Mouse (Mus musculus) frontal cortex, adult 2 months (tissue): ENCODE measurements around the gene Npw. TPM values are rescaled to one million over a fixed set of nuclear protein-coding genes. Genes with fewer than 3 reads are reported as not detected.

ENCODE experiments used
- DNase-seq, 2 experiments: peaks; one replicate each; pipeline ENCODE4 v3.0.0; 2022; ENCODE audit warnings: low spot score in 1 of 2; ENCODE audit errors: extremely low spot score in 1 of 2
- polyA plus RNA-seq: library from polyadenylated mRNA; depleted of rRNA; stranded (reverse); fragments of >200 nt; gene quantifications from 2 replicates; pipeline ENCODE4 v1.2.3, GENCODE M21; 2012; rRNA removed

Npw gene
- polyA plus RNA-seq, 1 experiment, result not detected

- DNase-seq, result no peak
Measured at GRCm38 (mm10) chr17:24608370-24608769, 49.9 kb downstream of the Npw start.

Other genes with a start within 250 kb of the Npw start
- 269 and 276 TPM in 2 replicates for gene Rnps1, start 243.9 kb downstream of the Npw start, polyA plus RNA-seq
- gene Eci1, start 231.8 kb downstream of the Npw start, polyA plus RNA-seq, result 50.0 and 55.9 TPM in 2 replicates
- gene Dnase1l2, start 215.4 kb downstream of the Npw start, polyA plus RNA-seq, result 18.3 and 22.9 TPM in 2 replicates
- gene E4f1, start 188.1 kb downstream of the Npw start, polyA plus RNA-seq, result 86.1 and 86.4 TPM in 2 replicates
- gene Pgp, start 188.1 kb downstream of the Npw start, polyA plus RNA-seq, result 85.4 and 95.8 TPM in 2 replicates
- gene Bricd5, start 184.6 kb downstream of the Npw start, polyA plus RNA-seq, result 2.1 and 2.6 TPM in 2 replicates
- 37.9 and 45.7 TPM in 2 replicates for gene Mlst8, start 179.4 kb downstream of the Npw start, polyA plus RNA-seq
- gene Caskin1, start 169.9 kb downstream of the Npw start, polyA plus RNA-seq, result 116 and 124 TPM in 2 replicates
- 194 and 212 TPM in 2 replicates for gene Traf7, start 130.5 kb downstream of the Npw start, polyA plus RNA-seq
- 97.2 and 118 TPM in 2 replicates for gene Rab26, start 124.2 kb downstream of the Npw start, polyA plus RNA-seq
- gene Pkd1, start 108.6 kb downstream of the Npw start, polyA plus RNA-seq, result 85.1 and 85.3 TPM in 2 replicates
- 175 and 194 TPM in 2 replicates for gene Tsc2, start 25.8 kb downstream of the Npw start, polyA plus RNA-seq
- gene Nthl1, start 25.8 kb downstream of the Npw start, polyA plus RNA-seq, result 8.8 and 10.7 TPM in 2 replicates
- 80.5 and 83.9 TPM in 2 replicates for gene Slc9a3r2, start 8.1 kb downstream of the Npw start, polyA plus RNA-seq
- 53.8 and 59.4 TPM in 2 replicates for gene Zfp598, start 11.2 kb upstream of the Npw start, polyA plus RNA-seq
- gene Syngr3, start 31.5 kb upstream of the Npw start, polyA plus RNA-seq, result 170 and 183 TPM in 2 replicates
- gene Gfer, start 37.7 kb upstream of the Npw start, polyA plus RNA-seq, result 22.6 and 24.1 TPM in 2 replicates
- 5.9 and 6.7 TPM in 2 replicates for gene Noxo1, start 37.8 kb upstream of the Npw start, polyA plus RNA-seq
- 56.1 and 56.2 TPM in 2 replicates for gene Tbl3, start 49.2 kb upstream of the Npw start, polyA plus RNA-seq
- 0.11 and 0.38 TPM in 2 replicates for gene Rnf151, start 59.6 kb upstream of the Npw start, polyA plus RNA-seq
- 967 and 1,066 TPM in 2 replicates for gene Rps2, start 59.7 kb upstream of the Npw start, polyA plus RNA-seq
- 445 and 493 TPM in 2 replicates for gene Ndufb10, start 66.0 kb upstream of the Npw start, polyA plus RNA-seq
- gene Rpl3l, start 69.4 kb upstream of the Npw start, polyA plus RNA-seq, result 0.56 and 0.65 TPM in 2 replicates
- gene Msrb1, start 78.2 kb upstream of the Npw start, polyA plus RNA-seq, result 32.7 and 37.7 TPM in 2 replicates
- 0.66 and 0.78 TPM in 2 replicates for gene Hs3st6, start 94.5 kb upstream of the Npw start, polyA plus RNA-seq
- gene Meiob, start 145.8 kb upstream of the Npw start, polyA plus RNA-seq, result not detected in 2 replicates
- 125 and 142 TPM in 2 replicates for gene Hagh, start 181.7 kb upstream of the Npw start, polyA plus RNA-seq
- gene Fahd1, start 191.9 kb upstream of the Npw start, polyA plus RNA-seq, result 23.5 and 26.0 TPM in 2 replicates
- gene Igfals, start 207.5 kb upstream of the Npw start, polyA plus RNA-seq, result 0.06 and 0.16 TPM in 2 replicates
- gene Nubp2, start 227.9 kb upstream of the Npw start, polyA plus RNA-seq, result 29.0 and 31.4 TPM in 2 replicates
- gene Spsb3, start 228.2 kb upstream of the Npw start, polyA plus RNA-seq, result 69.1 and 78.1 TPM in 2 replicates
- gene Eme2, start 236.6 kb upstream of the Npw start, polyA plus RNA-seq, result 63.7 and 67.9 TPM in 2 replicates
- gene Mrps34, start 236.7 kb upstream of the Npw start, polyA plus RNA-seq, result 111 and 127 TPM in 2 replicates
- 76.8 and 81.6 TPM in 2 replicates for gene Nme3, start 238.0 kb upstream of the Npw start, polyA plus RNA-seq